Mouse (Mus musculus) spleen, adult 2 months (tissue): ENCODE data around the gene Rtn4. TPM values are rescaled to one million over a fixed set of nuclear protein-coding genes. Genes with fewer than 3 reads are reported as not detected.

Experiments
- DNase-seq, 2 experiments: peaks; one replicate each; pipeline versions ENCODE4 v3.0.0 to v3.0.0-alpha.2; 2012 to 2021; ENCODE audit warnings: low spot score in 2 of 2, low read depth in 1 of 2
- H3K27ac ChIP-seq: fragments of 200-500 bp; 2 replicates; pipeline ENCODE4 v1.5.1; 2012; ENCODE audit warnings: low read length, inconsistent platforms; ENCODE audit not compliant: insufficient read depth
- H3K27me3 ChIP-seq: fragments of 200-500 bp; 2 replicates; pipeline ENCODE4 v1.6.1; 2012; ENCODE audit warnings: mild to moderate bottlenecking, moderate library complexity, low read length, inconsistent platforms; ENCODE audit not compliant: control insufficient read depth, insufficient read depth
- H3K36me3 ChIP-seq: fragments of 200-500 bp; 2 replicates; pipeline ENCODE4 v1.6.1; 2012; ENCODE audit warnings: mild to moderate bottlenecking, low read length, inconsistent platforms; ENCODE audit not compliant: control insufficient read depth, insufficient read depth
- H3K4me1 ChIP-seq: fragments of 200-500 bp; 2 replicates; pipeline ENCODE4 v1.6.1; 2011; ENCODE audit warnings: inconsistent platforms; ENCODE audit not compliant: control insufficient read depth, insufficient read depth, insufficient read length
- H3K4me3 ChIP-seq: fragments of 200-500 bp; 2 replicates; pipeline ENCODE4 v1.5.1; 2011; ENCODE audit warnings: mild to moderate bottlenecking, inconsistent platforms; ENCODE audit not compliant: insufficient read depth, insufficient read length; ENCODE audit errors: extremely low read depth
- CTCF ChIP-seq: fragments of 200-500 bp; IDR thresholded peaks from 2 replicates; pipeline ENCODE4 v1.5.1; 2011; ENCODE audit warnings: mild to moderate bottlenecking, inconsistent platforms; ENCODE audit not compliant: insufficient read depth, insufficient read length, insufficient replicate concordance; ENCODE audit errors: extremely low read depth
- POLR2A ChIP-seq: fragments of 200-500 bp; IDR thresholded peaks from 2 replicates; pipeline ENCODE4 v1.6.1; 2011; ENCODE audit warnings: low read depth, low read length, inconsistent platforms
- whole genome bisulfite sequencing: fragments of 180-500 bp; shearing (Covaris S2); methylation state at CpG from one replicate; pipeline ENCODE4 v1.1.7; 2018; 5-methylcytosine and 5-hydroxymethylcytosine counted together
- polyA plus RNA-seq: library from polyadenylated mRNA; depleted of rRNA; stranded (reverse); fragments of >200 nt; gene quantifications from 2 replicates; pipeline ENCODE4 v1.2.3, GENCODE M21; 2012

The Rtn4 gene
- polyA plus RNA-seq, 1 experiment = 41.9 TPM

DNA sequence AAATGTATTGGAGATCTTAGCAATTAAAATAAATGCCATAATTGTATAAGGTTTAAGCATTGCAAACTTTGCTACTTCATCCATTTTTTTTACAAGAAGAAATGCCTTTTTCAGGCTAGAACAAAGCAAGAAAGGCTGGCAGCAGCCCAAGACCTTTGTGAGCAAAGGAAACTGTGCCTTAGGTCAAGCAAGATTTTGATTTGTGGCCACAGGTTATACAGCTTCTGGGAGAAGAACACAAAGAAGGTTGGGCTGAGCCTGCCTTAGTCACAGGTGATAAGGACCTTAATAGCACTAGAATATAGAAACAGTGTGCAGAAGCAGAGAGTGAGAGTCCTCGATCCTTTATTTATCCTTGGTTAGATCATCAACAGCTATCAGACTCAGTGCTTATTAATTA lies 79.5 kb downstream of the Rtn4 start:
- WGBS = 92% methylated on average over 1 of the region's 1 CpGs
- no peaks in the 10 kb centered on the region for H3K27me3 ChIP-seq
- H3K4me1 ChIP-seq = no peaks in the 10 kb centered on the region; the same call in 1 of the 2 replicates
- no peak overlapping the region for H3K27ac ChIP-seq
- no peaks in the 10 kb centered on the region for H3K36me3 ChIP-seq
- TF ChIP-seq POLR2A (no peak), CTCF (no peak)
- DNase-seq = no peak
- H3K4me3 ChIP-seq = no peak overlapping the region

DNA sequence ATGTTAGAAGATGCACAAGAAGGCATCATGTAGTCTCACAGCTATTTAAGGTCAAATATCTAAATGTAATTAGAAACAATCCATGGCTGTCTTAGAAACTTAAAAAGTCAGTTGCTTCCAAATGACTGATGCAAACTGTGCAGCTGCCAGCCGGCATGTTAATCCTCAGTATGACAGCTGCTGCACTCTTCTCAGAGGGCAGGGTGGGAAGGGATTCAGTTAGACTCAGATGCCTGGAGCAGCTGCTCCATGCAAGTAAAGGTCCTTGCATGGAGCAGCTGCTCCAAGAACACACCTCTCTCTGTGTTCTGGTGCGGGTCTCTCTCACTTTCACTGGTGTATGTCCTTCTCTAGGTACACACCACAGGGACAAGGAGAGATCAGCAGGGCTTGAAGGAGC lies 81.5 kb downstream of the Rtn4 start:
- WGBS = 53% methylated on average over 2 of the region's 2 CpGs
- DNase-seq = no peak
- Histone ChIP-seq H3K4me1 (no peaks in the 10 kb centered on the region; the same call in 1 of the 2 replicates), H3K27me3 (no peaks in the 10 kb centered on the region), H3K36me3 (no peaks in the 10 kb centered on the region), H3K4me3 (no peak overlapping the region), H3K27ac (no peak overlapping the region)
- TF ChIP-seq CTCF = no peak
- no peak for TF ChIP-seq POLR2A

DNA sequence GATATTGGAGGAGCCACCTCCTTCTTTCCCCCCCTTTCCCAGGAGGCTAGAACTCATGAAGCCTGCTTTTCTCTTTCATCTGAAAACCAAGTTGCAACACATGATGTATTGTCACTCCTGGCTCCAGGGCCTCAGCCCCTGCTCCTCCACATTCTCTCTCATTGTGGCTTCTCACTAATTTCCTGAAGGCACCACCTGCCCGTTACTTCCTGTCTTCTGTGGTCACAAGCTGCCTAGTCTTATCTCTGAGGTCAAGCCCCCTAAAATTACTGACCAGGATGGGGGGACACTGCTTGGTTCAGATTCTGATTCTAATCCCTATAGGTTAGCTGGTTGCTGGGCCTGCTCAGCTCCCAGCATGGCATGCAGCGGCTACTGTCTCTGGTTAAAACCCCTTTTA lies 82.0 kb downstream of the Rtn4 start:
- Histone ChIP-seq H3K4me1 (peaks cover 3% of the 10 kb centered on the region; the same call in 1 of the 2 replicates), H3K27me3 (no peaks in the 10 kb centered on the region), H3K4me3 (no peak overlapping the region), H3K36me3 (no peaks in the 10 kb centered on the region), H3K27ac (no peak overlapping the region)
- no peak for DNase-seq
- WGBS = 51% methylated on average over 2 of the region's 2 CpGs
- no peak for TF ChIP-seq CTCF
- TF ChIP-seq POLR2A = no peak

DNA sequence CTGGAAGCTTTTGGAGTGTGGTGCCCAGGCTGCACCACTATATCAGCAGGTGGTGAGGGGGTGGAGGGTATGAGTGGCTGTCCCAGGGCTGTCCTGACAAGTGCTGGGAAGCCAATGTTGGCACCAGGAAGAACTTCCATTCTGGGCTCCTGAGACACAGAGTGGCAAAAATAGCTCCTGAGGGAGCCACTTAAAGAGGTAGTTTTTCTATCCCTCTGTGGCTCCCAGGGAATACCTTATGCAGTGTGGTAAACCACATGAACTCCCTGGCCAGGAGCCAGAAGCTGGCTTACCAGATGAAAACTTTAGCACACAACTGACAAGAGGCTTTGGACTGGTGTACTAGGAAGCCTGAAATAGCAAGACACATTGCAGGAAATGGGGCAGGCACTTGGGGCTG lies 85.2 kb downstream of the Rtn4 start:
- Histone ChIP-seq H3K27ac (no peak overlapping the region), H3K27me3 (no peaks in the 10 kb centered on the region), H3K4me1 (peaks cover 3% of the 10 kb centered on the region; the same call in 1 of the 2 replicates), H3K36me3 (no peaks in the 10 kb centered on the region), H3K4me3 (no peak overlapping the region)
- TF ChIP-seq POLR2A = no peak
- no peak for TF ChIP-seq CTCF
- DNase-seq = no peak

DNA sequence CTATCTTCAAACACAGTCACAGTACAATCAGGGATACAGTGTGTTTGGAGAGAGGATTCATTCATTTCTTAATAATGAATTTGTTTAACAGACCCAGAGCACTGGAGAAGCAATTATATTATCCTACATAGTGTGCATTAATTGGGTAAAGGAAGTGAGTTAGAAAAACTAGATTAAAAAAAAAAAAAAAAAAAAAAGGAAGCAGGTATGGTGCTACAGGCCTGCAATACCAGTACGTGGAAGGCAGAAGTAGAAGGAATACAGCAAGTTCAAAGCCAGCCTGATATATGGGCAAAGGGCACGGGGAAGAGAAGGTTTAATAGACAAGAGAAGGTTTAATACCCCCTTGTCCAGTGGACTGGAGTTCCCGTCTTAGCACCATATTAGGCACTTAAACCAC lies 86.2 kb downstream of the Rtn4 start:
- DNase-seq = no peak
- no peak overlapping the region for H3K4me3 ChIP-seq
- peaks cover 3% of the 10 kb centered on the region; the same call in 1 of the 2 replicates for H3K4me1 ChIP-seq
- TF ChIP-seq POLR2A (no peak), CTCF (no peak)
- 68% methylated on average over 3 of the region's 3 CpGs for WGBS
- H3K36me3 ChIP-seq = no peaks in the 10 kb centered on the region
- no peak overlapping the region for H3K27ac ChIP-seq
- no peaks in the 10 kb centered on the region for H3K27me3 ChIP-seq

DNA sequence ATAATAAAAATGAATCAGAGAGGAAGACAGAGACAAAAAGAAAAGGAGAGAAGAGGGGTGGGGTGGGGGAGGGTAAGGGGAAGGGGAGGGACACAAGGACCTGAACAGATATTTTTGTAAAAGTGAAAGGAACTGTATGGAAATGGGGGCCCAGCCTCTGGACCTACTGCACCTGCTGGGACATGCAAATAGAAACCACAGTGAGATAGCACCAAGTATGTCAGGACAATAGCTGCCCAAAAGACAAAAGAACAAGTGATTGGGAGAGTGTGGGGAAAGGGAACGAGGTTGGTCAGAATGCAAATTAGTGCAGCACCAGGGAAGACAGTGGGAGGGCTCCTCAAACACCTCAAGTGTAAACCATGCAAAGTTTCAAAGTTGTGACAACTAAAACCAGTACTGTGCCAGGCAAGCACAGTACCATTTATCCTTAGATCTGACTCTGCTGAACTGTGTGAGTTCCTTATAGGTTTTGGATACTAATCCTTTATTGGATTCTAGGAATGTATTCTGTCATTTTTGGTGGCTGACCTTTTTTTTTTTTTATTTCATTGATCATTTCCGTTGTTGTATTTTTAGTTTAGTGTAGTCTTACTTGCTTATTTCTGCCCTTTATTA lies 86.8 kb downstream of the Rtn4 start:
- Histone ChIP-seq H3K27me3 (no peaks in the 10 kb centered on the region), H3K4me3 (no peak overlapping the region), H3K4me1 (peaks cover 3% of the 10 kb centered on the region; the same call in 1 of the 2 replicates), H3K27ac (0 out of 2 replicates have a peak overlapping the region, but pooled peaks have one; percentile 33), H3K36me3 (no peaks in the 10 kb centered on the region)
- DNase-seq = no peak
- no peak for TF ChIP-seq CTCF
- TF ChIP-seq POLR2A = no peak
- 50% methylated on average over 2 of the region's 2 CpGs for WGBS

DNA sequence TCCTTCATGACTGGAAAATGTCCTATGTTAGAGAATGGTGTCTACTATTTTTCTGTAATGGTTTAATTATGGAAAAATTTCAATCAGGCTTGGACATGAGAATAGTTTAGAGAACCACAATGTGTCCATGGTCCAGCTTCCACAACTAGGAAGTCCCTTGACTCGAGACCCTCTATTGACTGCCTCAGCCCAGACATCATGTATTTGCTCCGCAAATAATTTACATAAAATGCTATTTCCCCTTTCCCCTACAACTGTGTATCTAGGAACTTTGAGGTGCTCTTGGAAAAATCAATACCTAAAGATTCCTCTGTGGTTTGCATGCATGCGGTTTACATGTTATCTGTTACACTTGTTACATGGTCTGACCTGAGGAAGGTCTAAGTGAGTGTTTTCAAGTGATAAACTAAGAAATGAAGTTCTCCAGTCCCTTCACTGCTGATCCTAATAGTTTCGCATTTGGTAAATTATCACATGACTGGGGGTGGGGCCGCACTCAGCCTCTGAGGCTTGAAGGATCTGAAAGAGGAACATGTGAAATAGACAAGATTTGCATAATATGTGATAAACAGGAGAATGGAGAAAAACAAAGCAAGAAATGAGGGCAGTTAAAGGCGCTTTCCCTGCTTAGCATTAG lies 94.0 kb downstream of the Rtn4 start:
- peak; percentile 57 to 68 for DNase-seq
- WGBS = 55% methylated on average over 6 of the region's 6 CpGs
- TF ChIP-seq POLR2A = no peak
- TF ChIP-seq CTCF = no peak

More for the DNA sequence above, 94.0 kb downstream of the Rtn4 start:
- no peaks in the 10 kb centered on the region for H3K27me3 ChIP-seq
- peaks cover 6% of the 10 kb centered on the region; the same call in 1 of the 2 replicates for H3K4me1 ChIP-seq
- peak overlapping the region; percentile 36; the same call in 1 of the 2 replicates for H3K27ac ChIP-seq
- no peak overlapping the region for H3K4me3 ChIP-seq
- no peaks in the 10 kb centered on the region for H3K36me3 ChIP-seq
